Mouse (Mus musculus): ENCODE results near the gene Rbp7.
A peak's percentile ranks its signal among the peaks of the same experiment; 100 is the strongest.
"Not testable (repeated sequence)": the region's sequence is repeated elsewhere in the genome, so short reads cannot be mapped to it uniquely, and the experiment has no call there.

The Rbp7 gene

GRCm38 (mm10) chr4:149454879-149455278, at the start of gene Rbp7:
Rbp7 (minus strand) TSS chr4:149454978.
- DNase-seq, result no peak

- no peak for DNase-seq
Measured at GRCm38 (mm10) chr4:149504363-149504762, 49.6 kb upstream of the Rbp7 start.

GRCm38 (mm10) chr4:149499790-149500189, 45.0 kb upstream of the Rbp7 start:
- DNase-seq, result no peak

- no peak for DNase-seq
Measured at GRCm38 (mm10) chr4:149498901-149499300, 44.1 kb upstream of the Rbp7 start.

GRCm38 (mm10) chr4:149496612-149497011, 41.8 kb upstream of the Rbp7 start:
- DNase-seq, result no peak

GRCm38 (mm10) chr4:149491151-149491550, 36.4 kb upstream of the Rbp7 start:
- DNase-seq, result no peak

- DNase-seq, result no peak
Measured at GRCm38 (mm10) chr4:149489415-149490240, 34.9 kb upstream of the Rbp7 start.

- DNase-seq, result no peak
Measured at GRCm38 (mm10) chr4:149487729-149488128, 33.0 kb upstream of the Rbp7 start.

- no peak for DNase-seq
Measured at GRCm38 (mm10) chr4:149485825-149486206, 31.0 kb upstream of the Rbp7 start.

- peak; percentile 90 for DNase-seq
Measured at GRCm38 (mm10) chr4:149485053-149485824, 30.5 kb upstream of the Rbp7 start, which contains the start of the genes Nmnat1 and Lzic. Nmnat1 (minus strand) TSS chr4:149485202. Lzic (plus strand) TSS chr4:149485229.

GRCm38 (mm10) chr4:149484566-149484965, 29.8 kb upstream of the Rbp7 start:
- no peak for DNase-seq

GRCm38 (mm10) chr4:149477078-149477477, 22.3 kb upstream of the Rbp7 start, which contains the start of gene Tmem274:
Tmem274 (plus strand) TSS chr4:149477378.
- no peak for DNase-seq

- DNase-seq, result no peak
Measured at GRCm38 (mm10) chr4:149475096-149475495, 20.3 kb upstream of the Rbp7 start.

- DNase-seq, result no peak
Measured at GRCm38 (mm10) chr4:149469557-149469956, 14.8 kb upstream of the Rbp7 start.

- no peak for DNase-seq
Measured at GRCm38 (mm10) chr4:149463435-149463950, 8.7 kb upstream of the Rbp7 start.

- DNase-seq, result no peak
Measured at GRCm38 (mm10) chr4:149462305-149462971, 7.7 kb upstream of the Rbp7 start.

- peak; percentile 66 for DNase-seq
Measured at GRCm38 (mm10) chr4:149461579-149462304, 7.0 kb upstream of the Rbp7 start.

GRCm38 (mm10) chr4:149460475-149460874, 5.7 kb upstream of the Rbp7 start:
- DNase-seq, result not testable (repeated sequence)

GRCm38 (mm10) chr4:149459425-149459824, 4.6 kb upstream of the Rbp7 start:
- DNase-seq, result no peak

GRCm38 (mm10) chr4:149458526-149458925, 3.7 kb upstream of the Rbp7 start:
- no peak for DNase-seq

GRCm38 (mm10) chr4:149457831-149458430, 3.2 kb upstream of the Rbp7 start:
- no peak for DNase-seq

- not testable (repeated sequence) for DNase-seq
Measured at GRCm38 (mm10) chr4:149457163-149457562, 2.4 kb upstream of the Rbp7 start.
